Mouse (Mus musculus) embryonic facial prominence, embryonic 15.5 days (tissue): Measurements from ENCODE around the gene Slc25a38. TPM values are rescaled to one million over a fixed set of nuclear protein-coding genes. Genes with fewer than 3 reads are reported as not detected.

Source experiments
- ATAC-seq: fragments of 200-750 bp; cut with Nextera tagmentation; 2 replicates; pipeline ENCODE4 v1.8.0; 2017; ENCODE audit warnings: low read depth, moderate TSS enrichment; ENCODE audit not compliant: insufficient number of reproducible peaks, low FRiP score, low TSS enrichment
- H3K27ac ChIP-seq: fragments of 300-500 bp; sonication (generic); replicated peaks from 2 replicates; pipeline ENCODE4 v1.5.1; 2015; ENCODE audit warnings: mild to moderate bottlenecking, inconsistent platforms
- H3K27me3 ChIP-seq: fragments of 300-500 bp; sonication (generic); 2 replicates; pipeline ENCODE4 v1.6.1; 2015; ENCODE audit warnings: inconsistent platforms
- H3K36me3 ChIP-seq: fragments of 300-500 bp; sonication (generic); 2 replicates; pipeline ENCODE4 v1.6.1; 2015; ENCODE audit warnings: mild to moderate bottlenecking, inconsistent platforms
- H3K4me1 ChIP-seq: fragments of 300-500 bp; sonication (generic); 2 replicates; pipeline ENCODE4 v1.6.1; 2015; ENCODE audit warnings: inconsistent platforms
- H3K4me2 ChIP-seq: fragments of 300-500 bp; sonication (generic); replicated peaks from 2 replicates; pipeline ENCODE4 v1.6.1; 2015; ENCODE audit warnings: mild to moderate bottlenecking, inconsistent platforms
- H3K4me3 ChIP-seq: fragments of 300-500 bp; sonication (generic); replicated peaks from 2 replicates; pipeline ENCODE4 v1.5.1; 2015; ENCODE audit warnings: mild to moderate bottlenecking, inconsistent platforms
- H3K9ac ChIP-seq: fragments of 300-500 bp; sonication (generic); 2 replicates; pipeline ENCODE4 v1.6.1; 2015; ENCODE audit warnings: inconsistent platforms
- H3K9me3 ChIP-seq: fragments of 300-500 bp; sonication (generic); replicated peaks from 2 replicates; pipeline ENCODE4 v1.6.1; 2016; ENCODE audit warnings: inconsistent platforms
- WGBS: fragments of 180-500 bp; shearing (Covaris S2); methylation state at CpG from one replicate; pipeline ENCODE4 v1.1.7; 2015; 5-methylcytosine and 5-hydroxymethylcytosine counted together
- polyA plus RNA-seq: library from polyadenylated mRNA; unstranded; fragments of >200 nt; fragmentation: Nextera tagmentation; extraction: Ambion mirVana; gene quantifications from 2 replicates; pipeline ENCODE4 v1.2.1, GENCODE M21; 2015

Slc25a38 gene
- polyA plus RNA-seq, 1 experiment from 2014 or later: 30.1 TPM

GRCm38 (mm10) chr9:120081967-120082366 is 28.2 kb upstream of the Slc25a38 start:
- Histone ChIP-seq H3K4me1 (no peaks in the 10 kb centered on the region), H3K4me3 (no peak overlapping the region), H3K27ac (no peak overlapping the region), H3K36me3 (no peaks in the 10 kb centered on the region), H3K27me3 (no peaks in the 10 kb centered on the region), H3K4me2 (no peak overlapping the region), H3K9me3 (no peaks in the 10 kb centered on the region), H3K9ac (no peak overlapping the region)
- no peak for ATAC-seq
- WGBS: 75% methylated on average over 5 of the region's 5 CpGs

- Histone ChIP-seq H3K27me3 (no peaks in the 10 kb centered on the region), H3K27ac (no peak overlapping the region), H3K36me3 (no peaks in the 10 kb centered on the region), H3K4me2 (no peak overlapping the region), H3K4me3 (no peak overlapping the region), H3K4me1 (no peaks in the 10 kb centered on the region), H3K9ac (no peak overlapping the region), H3K9me3 (no peaks in the 10 kb centered on the region)
- no peak for ATAC-seq
- WGBS: 81% methylated on average over 4 of the region's 4 CpGs
Measured at GRCm38 (mm10) chr9:120082691-120083090, 27.5 kb upstream of the Slc25a38 start.

- ATAC-seq: no peak
- H3K27ac ChIP-seq: no peak overlapping the region
- H3K9me3 ChIP-seq: no peaks in the 10 kb centered on the region
- WGBS: 82% methylated on average over 18 of the region's 18 CpGs
- H3K27me3 ChIP-seq: no peaks in the 10 kb centered on the region
- no peak overlapping the region for H3K4me2 ChIP-seq
- no peaks in the 10 kb centered on the region for H3K4me1 ChIP-seq
- H3K36me3 ChIP-seq: no peaks in the 10 kb centered on the region
- H3K9ac ChIP-seq: no peak overlapping the region
- no peak overlapping the region for H3K4me3 ChIP-seq
Measured at GRCm38 (mm10) chr9:120083158-120083894, 26.8 kb upstream of the Slc25a38 start.

- Histone ChIP-seq H3K4me2 (no peak overlapping the region), H3K9ac (no peak overlapping the region), H3K36me3 (no peaks in the 10 kb centered on the region), H3K27ac (no peak overlapping the region), H3K9me3 (no peaks in the 10 kb centered on the region), H3K4me1 (no peaks in the 10 kb centered on the region), H3K27me3 (no peaks in the 10 kb centered on the region), H3K4me3 (no peak overlapping the region)
- ATAC-seq: no peak
- 62% methylated on average over 9 of the region's 9 CpGs for WGBS
Measured at GRCm38 (mm10) chr9:120084406-120084805, 25.8 kb upstream of the Slc25a38 start.

DNA sequence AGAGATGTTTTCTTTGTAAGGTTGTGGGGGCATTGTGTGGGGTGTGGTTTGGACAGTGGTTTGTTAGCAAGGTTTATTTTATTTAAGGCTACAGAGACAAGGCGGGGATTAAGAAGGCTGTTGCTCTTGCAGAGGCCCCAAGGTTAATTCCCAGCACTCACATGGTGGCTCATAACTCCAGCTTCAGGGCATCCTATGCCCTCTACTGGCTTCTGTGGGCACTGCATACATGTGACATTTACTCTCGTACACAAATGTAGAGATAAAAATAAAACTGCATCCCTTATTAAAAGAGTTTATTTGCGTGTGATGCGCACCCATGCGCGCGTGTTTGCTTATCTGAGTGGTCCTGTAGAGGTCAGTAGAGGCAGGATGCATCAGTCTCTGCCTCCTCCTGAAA is 21.0 kb upstream of the Slc25a38 start:
- Histone ChIP-seq H3K27ac (no peak overlapping the region), H3K9me3 (no peaks in the 10 kb centered on the region), H3K4me3 (no peak overlapping the region), H3K4me1 (no peaks in the 10 kb centered on the region), H3K4me2 (no peak overlapping the region), H3K9ac (no peak overlapping the region), H3K36me3 (no peaks in the 10 kb centered on the region), H3K27me3 (no peaks in the 10 kb centered on the region)
- no peak for ATAC-seq
- 83% methylated on average over 7 of the region's 7 CpGs for WGBS

- no peak overlapping the region for H3K9ac ChIP-seq
- WGBS: 72% methylated on average over 10 of the region's 10 CpGs
- H3K9me3 ChIP-seq: no peaks in the 10 kb centered on the region
- H3K4me1 ChIP-seq: no peaks in the 10 kb centered on the region
- no peaks in the 10 kb centered on the region for H3K27me3 ChIP-seq
- ATAC-seq: no peak
- H3K36me3 ChIP-seq: no peaks in the 10 kb centered on the region
- H3K4me2 ChIP-seq: no peak overlapping the region
- no peak overlapping the region for H3K4me3 ChIP-seq
- H3K27ac ChIP-seq: no peak overlapping the region
Measured at GRCm38 (mm10) chr9:120091086-120091485, 19.1 kb upstream of the Slc25a38 start.

DNA sequence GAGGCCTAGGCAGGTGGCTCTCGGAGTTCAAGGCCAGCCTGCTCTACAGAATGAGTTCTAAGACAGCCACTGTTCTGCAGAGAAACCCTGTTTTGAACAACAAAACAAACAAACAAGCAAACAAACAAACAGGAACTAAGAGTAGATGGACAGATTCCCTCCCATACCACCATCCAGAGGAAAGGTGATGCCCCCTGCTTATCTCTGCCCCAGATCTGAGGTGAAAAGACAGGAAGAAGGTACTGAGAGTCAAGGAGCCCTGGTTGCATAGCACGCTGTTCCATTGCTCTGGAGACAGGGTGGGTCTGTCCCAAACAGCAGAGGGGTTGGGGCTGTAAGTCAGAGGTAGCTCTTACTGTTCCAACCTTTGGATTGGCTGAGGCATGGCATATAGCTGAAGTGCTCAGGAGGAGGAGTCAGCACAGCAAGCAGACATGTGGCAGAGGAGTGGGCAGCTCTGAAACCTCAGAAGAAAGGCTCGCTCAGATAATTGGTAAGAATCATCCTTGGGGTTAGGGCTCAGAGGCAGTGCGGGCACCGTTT is 18.4 kb upstream of the Slc25a38 start, which contains the start of gene Ccr8:
Ccr8 (plus strand) TSS at position 419 of the 543 bp plus-strand sequence.
- Histone ChIP-seq H3K27me3 (no peaks in the 10 kb centered on the region), H3K27ac (no peak within 1 kb of the TSS), H3K4me1 (no peaks in the 10 kb centered on the region), H3K4me3 (no peak within 1 kb of the TSS), H3K9ac (no peak within 1 kb of the TSS), H3K36me3 (no peaks in the 10 kb centered on the region), H3K9me3 (no peaks in the 10 kb centered on the region), H3K4me2 (no peak within 1 kb of the TSS)
- 67% methylated on average over 5 of the region's 5 CpGs for WGBS
- ATAC-seq: no peak

- no peaks in the 10 kb centered on the region for H3K27me3 ChIP-seq
- ATAC-seq: no peak
- WGBS: 89% methylated on average over 13 of the region's 13 CpGs
Measured at GRCm38 (mm10) chr9:120093701-120094100, 16.5 kb upstream of the Slc25a38 start.

GRCm38 (mm10) chr9:120095886-120096285 is 14.3 kb upstream of the Slc25a38 start:
- 0 out of 2 replicates have a peak, but pooled peaks cover 4% of the 10 kb centered on the region for H3K27me3 ChIP-seq
- no peak for ATAC-seq
- H3K27ac ChIP-seq: no peak overlapping the region
- H3K4me1 ChIP-seq: no peaks in the 10 kb centered on the region; the same call in 1 of the 2 replicates
- no peak overlapping the region for H3K4me2 ChIP-seq
- H3K36me3 ChIP-seq: no peaks in the 10 kb centered on the region
- no peak overlapping the region for H3K4me3 ChIP-seq
- WGBS: 52% methylated on average over 7 of the region's 7 CpGs
- H3K9ac ChIP-seq: no peak overlapping the region
- H3K9me3 ChIP-seq: no peaks in the 10 kb centered on the region

More at GRCm38 (mm10) chr9:120093701-120094100, 16.5 kb upstream of the Slc25a38 start:
- H3K36me3 ChIP-seq: no peaks in the 10 kb centered on the region
- no peak overlapping the region for H3K27ac ChIP-seq
- H3K4me1 ChIP-seq: no peaks in the 10 kb centered on the region; the same call in 1 of the 2 replicates
- no peak overlapping the region for H3K9ac ChIP-seq
- H3K4me2 ChIP-seq: no peak overlapping the region
- H3K4me3 ChIP-seq: no peak overlapping the region
- H3K9me3 ChIP-seq: no peaks in the 10 kb centered on the region

DNA sequence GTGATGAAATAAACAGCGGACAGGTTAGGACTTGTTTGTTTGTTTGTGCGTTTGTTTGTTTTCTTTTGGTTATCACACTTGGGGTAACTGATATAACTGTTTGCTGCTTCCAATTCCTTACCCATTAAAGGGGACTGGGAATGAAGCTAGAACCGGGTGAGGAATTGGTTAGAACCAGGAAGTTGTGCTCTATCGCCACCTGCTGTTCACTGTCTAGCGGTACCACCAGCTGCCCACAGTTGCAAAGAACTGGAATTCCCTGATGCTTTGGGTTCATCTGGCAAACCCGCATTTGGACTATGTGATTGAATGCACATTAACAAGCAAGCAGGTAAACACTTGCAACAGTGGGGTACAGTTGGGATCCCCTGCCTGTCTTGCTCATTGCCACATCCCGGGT is 11.5 kb upstream of the Slc25a38 start:
- no peak overlapping the region for H3K4me3 ChIP-seq
- no peaks in the 10 kb centered on the region for H3K9me3 ChIP-seq
- H3K36me3 ChIP-seq: no peaks in the 10 kb centered on the region
- ATAC-seq: no peak
- no peak overlapping the region for H3K9ac ChIP-seq
- H3K27me3 ChIP-seq: 0 out of 2 replicates have a peak, but pooled peaks cover 4% of the 10 kb centered on the region
- no peaks in the 10 kb centered on the region; the same call in 1 of the 2 replicates for H3K4me1 ChIP-seq
- H3K27ac ChIP-seq: no peak overlapping the region
- no peak overlapping the region for H3K4me2 ChIP-seq
- 18% methylated on average over 7 of the region's 7 CpGs for WGBS

- H3K9me3 ChIP-seq: no peaks in the 10 kb centered on the region
- no peak overlapping the region for H3K27ac ChIP-seq
- H3K27me3 ChIP-seq: 0 out of 2 replicates have a peak, but pooled peaks cover 4% of the 10 kb centered on the region
- H3K36me3 ChIP-seq: no peaks in the 10 kb centered on the region
- WGBS: 88% methylated on average over 8 of the region's 8 CpGs
- H3K4me3 ChIP-seq: no peak overlapping the region
- no peak overlapping the region for H3K9ac ChIP-seq
- H3K4me2 ChIP-seq: no peak overlapping the region
- H3K4me1 ChIP-seq: no peaks in the 10 kb centered on the region; the same call in 1 of the 2 replicates
- no peak for ATAC-seq
Measured at GRCm38 (mm10) chr9:120099304-120099703, 10.9 kb upstream of the Slc25a38 start.
